Mouse (Mus musculus): ENCODE measurements around the gene Mpi.

DNA sequence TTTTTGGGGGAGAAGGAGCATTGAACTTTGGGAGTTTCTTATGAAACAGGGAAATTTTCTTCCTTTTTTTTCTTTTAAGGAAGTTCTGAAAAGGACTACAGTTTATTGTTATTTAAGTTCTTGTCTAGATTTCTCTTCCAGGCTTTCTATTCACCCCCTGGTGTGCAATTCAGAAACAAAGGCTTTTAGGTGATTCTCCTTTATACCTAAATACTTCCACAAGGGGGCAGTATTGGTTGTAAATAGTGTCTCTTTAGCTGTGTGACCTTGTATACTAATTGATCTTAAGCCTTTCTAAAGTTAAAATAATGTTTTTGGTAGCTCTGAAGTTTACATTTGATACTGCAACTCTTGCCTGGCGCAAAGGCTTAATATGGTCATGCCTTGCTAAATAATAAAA lies 28.8 kb downstream of the Mpi start:
- no peak for TF ChIP-seq CTCF (IDR thresholded peaks at IDR 0.05; ENCODE audit: borderline replicate concordance, insufficient read depth, low read length)
- TF ChIP-seq POLR2A (IDR thresholded peaks at IDR 0.05; ENCODE audit: low read depth, low read length), result no peak
